Mouse (Mus musculus): ENCODE data around the gene Gm20547. TPM values are rescaled to one million over a fixed set of nuclear protein-coding genes. Genes with fewer than 3 reads are reported as not detected.

The Gm20547 gene
- polyA plus RNA-seq (2015; fragmentation: Nextera tagmentation; extraction: Ambion mirVana): not detected in 2 replicates

DNA sequence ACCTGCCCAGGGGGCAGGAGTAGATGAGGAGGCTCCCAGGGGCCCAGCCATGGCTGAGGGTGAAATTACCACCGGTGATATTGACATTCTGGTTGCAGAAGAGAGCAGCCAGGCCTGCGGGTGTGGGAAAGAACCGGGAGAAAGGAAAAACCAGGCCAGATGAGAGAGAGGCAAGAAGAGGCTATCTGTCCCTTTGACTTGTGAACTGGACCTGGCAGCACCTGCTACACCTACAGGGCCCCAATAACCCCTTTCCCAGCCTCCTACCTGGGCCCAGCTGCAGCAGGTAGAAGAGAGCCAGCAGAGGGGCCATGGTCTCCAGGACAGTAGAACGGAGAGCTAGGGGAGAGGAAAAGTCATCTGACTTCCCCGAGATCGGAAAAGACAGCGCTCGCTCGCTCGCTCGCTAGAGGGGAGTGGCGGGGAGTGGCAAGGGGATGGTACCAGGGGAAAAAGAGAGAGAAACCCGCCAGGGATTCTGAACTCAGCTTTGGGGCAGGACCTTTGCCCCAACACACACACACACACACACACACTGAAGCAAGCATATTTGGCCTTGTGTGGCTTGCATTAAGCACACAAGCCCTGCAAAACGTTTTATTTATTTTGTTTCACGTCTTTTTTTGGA is at the start of gene Gm20547:
Gene Gm20547 (minus strand): TSS at position 360 of the 628 bp plus-strand sequence.
- no peaks in the 10 kb centered on the region for H3K9me3 ChIP-seq
- 8% methylated on average over 15 of the region's 15 CpGs for WGBS
- no peaks in the 10 kb centered on the region for H3K27me3 ChIP-seq
- no peak within 1 kb of the TSS for H3K4me3 ChIP-seq
- peaks cover 6% of the 10 kb centered on the region; the same call in 1 of the 2 replicates for H3K4me1 ChIP-seq
- no peak within 1 kb of the TSS for H3K27ac ChIP-seq
- no peak for ATAC-seq (ENCODE audit: borderline replicate concordance, extremely low read depth, low FRiP score, low TSS enrichment)
- H3K36me3 ChIP-seq: no peaks in the 10 kb centered on the region
- H3K9ac ChIP-seq: 0 out of 2 replicates have a peak within 1 kb of the TSS, but pooled peaks have one; percentile 10
- H3K4me2 ChIP-seq: 0 out of 2 replicates have a peak within 1 kb of the TSS, but pooled peaks have one; percentile 24

DNA sequence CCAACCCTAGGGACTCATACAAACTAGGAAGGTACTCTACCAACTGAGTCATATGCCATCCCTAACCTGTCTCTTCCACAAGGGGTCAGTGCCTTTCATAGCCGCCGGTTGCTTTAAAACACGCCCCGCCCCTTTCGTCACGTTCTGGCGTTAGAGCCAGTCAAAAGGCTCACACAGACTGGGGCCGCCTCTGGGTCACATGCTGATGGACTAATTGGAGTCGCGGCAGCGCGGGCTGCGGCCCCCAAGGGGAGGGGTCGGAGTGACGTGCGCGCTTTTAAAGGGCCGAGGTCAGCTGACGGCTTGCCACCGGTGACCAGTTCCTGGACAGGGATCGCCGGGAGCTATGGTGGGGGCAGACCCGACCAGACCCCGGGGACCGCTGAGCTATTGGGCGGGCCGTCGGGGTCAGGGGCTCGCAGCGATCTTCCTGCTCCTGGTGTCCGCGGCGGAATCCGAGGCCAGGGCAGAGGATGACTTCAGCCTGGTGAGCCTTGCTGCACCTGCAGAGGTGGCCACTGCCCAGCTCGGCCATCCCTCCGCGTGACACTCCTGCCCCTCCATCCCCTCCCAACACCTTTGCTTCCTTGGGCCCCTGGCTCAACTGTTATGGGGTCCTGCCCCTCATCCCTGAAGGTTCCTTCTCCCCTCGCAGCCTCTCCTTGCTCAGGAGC is 49.4 kb upstream of the Gm20547 start, which contains the start of gene Neu1:
Gene Neu1 (plus strand): TSS at position 193 of the 674 bp plus-strand sequence.
- WGBS: under 1% methylated on average over 38 of the region's 38 CpGs
- Histone ChIP-seq H3K9ac (peak within 1 kb of the TSS; percentile 60), H3K36me3 (no peaks in the 10 kb centered on the region), H3K9me3 (no peaks in the 10 kb centered on the region), H3K4me1 (peaks cover 8% of the 10 kb centered on the region), H3K27me3 (no peaks in the 10 kb centered on the region), H3K4me3 (peak within 1 kb of the TSS; percentile 61), H3K4me2 (peak within 1 kb of the TSS; percentile 93), H3K27ac (no peak within 1 kb of the TSS)
- ATAC-seq (ENCODE audit: borderline replicate concordance, extremely low read depth, low FRiP score, low TSS enrichment): peak; percentile 96

DNA sequence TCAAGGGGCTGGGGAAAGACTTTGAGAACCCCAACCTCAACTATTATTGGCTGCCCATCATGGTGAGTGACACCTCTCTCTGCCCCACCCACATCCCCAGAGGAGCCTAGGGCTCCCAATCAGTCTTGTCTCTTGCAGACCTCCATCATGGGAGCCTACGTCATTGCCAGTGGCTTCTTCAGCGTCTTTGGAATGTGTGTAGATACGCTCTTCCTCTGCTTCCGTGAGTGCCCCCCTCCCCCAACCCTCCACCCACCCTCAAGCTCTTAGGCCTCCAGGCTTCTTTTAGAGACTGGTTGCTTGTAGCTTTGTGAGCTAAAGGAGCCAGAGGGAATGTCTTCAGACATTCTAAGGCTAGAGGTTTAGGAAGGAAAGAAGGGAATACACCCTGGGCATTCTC is 47.0 kb upstream of the Gm20547 start:
- H3K27ac ChIP-seq: no peak overlapping the region
- peaks cover 8% of the 10 kb centered on the region for H3K4me1 ChIP-seq
- H3K9ac ChIP-seq: no peak overlapping the region
- WGBS: 31% methylated on average over 4 of the region's 4 CpGs
- H3K4me3 ChIP-seq: no peak overlapping the region
- no peaks in the 10 kb centered on the region for H3K36me3 ChIP-seq
- no peaks in the 10 kb centered on the region for H3K9me3 ChIP-seq
- ATAC-seq (ENCODE audit: borderline replicate concordance, extremely low read depth, low FRiP score, low TSS enrichment): no peak
- no peaks in the 10 kb centered on the region for H3K27me3 ChIP-seq
- H3K4me2 ChIP-seq: no peak overlapping the region

DNA sequence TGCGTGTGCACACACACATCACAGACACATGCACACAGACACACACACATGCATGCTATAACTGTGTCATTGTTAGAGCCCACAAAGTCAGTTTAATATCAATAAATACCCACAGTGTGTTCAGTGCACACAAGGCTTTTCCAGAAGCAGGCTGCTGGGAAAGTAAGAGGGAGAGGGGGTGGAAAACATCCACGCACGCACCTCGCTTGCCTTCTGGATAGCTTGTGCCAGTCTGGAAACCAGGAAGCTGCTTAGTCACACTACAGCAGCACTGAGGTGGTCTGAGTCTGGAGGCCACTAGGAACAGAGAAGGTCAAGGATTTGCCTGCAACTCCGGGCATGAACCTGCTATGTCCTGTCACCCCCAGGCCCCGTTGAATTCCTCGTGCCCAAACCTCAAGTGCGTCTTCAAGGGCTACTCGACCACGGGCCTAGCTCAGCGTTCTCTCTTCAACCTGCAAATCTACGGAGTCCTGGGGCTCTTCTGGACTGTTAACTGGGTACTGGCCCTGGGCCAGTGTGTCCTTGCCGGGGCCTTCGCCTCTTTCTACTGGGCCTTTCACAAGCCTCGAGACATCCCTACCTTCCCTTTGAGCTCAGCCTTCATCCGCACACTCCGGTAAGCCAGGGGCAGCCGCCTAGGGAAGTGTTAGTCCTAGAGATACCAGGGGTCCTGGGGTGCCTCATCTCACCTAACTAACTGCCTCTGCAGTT is 45.6 kb upstream of the Gm20547 start:
- 65% methylated on average over 18 of the region's 18 CpGs for WGBS
- Histone ChIP-seq H3K9me3 (no peaks in the 10 kb centered on the region), H3K9ac (no peak overlapping the region), H3K27me3 (no peaks in the 10 kb centered on the region), H3K4me1 (peaks cover 8% of the 10 kb centered on the region), H3K36me3 (no peaks in the 10 kb centered on the region), H3K4me2 (0 out of 2 replicates have a peak overlapping the region, but pooled peaks have one; percentile 10), H3K4me3 (no peak overlapping the region), H3K27ac (no peak overlapping the region)
- no peak for ATAC-seq (ENCODE audit: borderline replicate concordance, extremely low read depth, low FRiP score, low TSS enrichment)

DNA sequence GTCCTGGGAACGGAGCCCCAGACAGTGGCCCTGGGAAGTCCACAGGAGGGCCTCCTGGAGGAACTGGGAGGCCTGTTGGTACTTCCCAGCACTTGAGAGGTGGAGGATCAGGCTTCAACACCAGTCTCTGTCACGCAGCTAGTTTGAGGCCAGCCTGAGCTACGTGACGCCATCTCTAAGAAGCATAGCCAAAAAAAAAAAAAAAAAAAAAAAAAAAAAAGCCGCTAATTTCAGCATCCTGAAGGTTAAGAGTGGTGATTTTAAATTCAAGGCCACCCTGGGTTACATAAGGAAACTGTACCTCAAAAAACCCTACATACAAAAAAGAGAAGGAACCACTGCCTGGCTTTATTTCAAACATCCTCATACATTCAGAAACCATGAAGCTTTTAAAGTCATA is 42.4 kb upstream of the Gm20547 start:
- no peak overlapping the region for H3K27ac ChIP-seq
- no peak for ATAC-seq (ENCODE audit: borderline replicate concordance, extremely low read depth, low FRiP score, low TSS enrichment)
- H3K36me3 ChIP-seq: no peaks in the 10 kb centered on the region
- no peak overlapping the region for H3K9ac ChIP-seq
- no peak overlapping the region for H3K4me2 ChIP-seq
- no peak overlapping the region for H3K4me3 ChIP-seq
- WGBS: 58% methylated on average over 5 of the region's 5 CpGs
- no peaks in the 10 kb centered on the region for H3K27me3 ChIP-seq
- H3K9me3 ChIP-seq: no peaks in the 10 kb centered on the region
- H3K4me1 ChIP-seq: no peaks in the 10 kb centered on the region

DNA sequence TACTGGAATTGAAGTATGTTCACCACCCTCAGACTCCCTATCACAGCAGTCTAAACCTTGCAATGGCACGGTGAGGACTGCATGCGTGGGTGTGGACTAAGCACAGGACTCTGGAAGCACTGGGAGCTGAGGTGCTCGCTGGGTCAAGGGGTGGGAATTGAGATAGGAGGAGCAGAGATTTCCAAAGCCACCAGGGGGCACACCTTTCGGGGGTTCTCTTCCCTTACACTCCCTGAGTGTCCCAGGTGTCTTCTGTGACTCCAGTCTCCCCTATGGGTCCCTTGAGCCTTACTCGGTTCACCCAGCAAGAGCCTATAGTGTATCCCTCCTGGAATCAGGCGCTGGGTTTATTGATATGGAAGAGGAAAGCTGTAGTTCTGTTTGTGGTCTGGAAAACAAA is 41.1 kb upstream of the Gm20547 start:
- Histone ChIP-seq H3K9me3 (no peaks in the 10 kb centered on the region), H3K4me3 (no peak overlapping the region), H3K27ac (no peak overlapping the region), H3K36me3 (no peaks in the 10 kb centered on the region), H3K27me3 (no peaks in the 10 kb centered on the region), H3K9ac (no peak overlapping the region), H3K4me1 (no peaks in the 10 kb centered on the region), H3K4me2 (no peak overlapping the region)
- 42% methylated on average over 6 of the region's 6 CpGs for WGBS
- no peak for ATAC-seq (ENCODE audit: borderline replicate concordance, extremely low read depth, low FRiP score, low TSS enrichment)

DNA sequence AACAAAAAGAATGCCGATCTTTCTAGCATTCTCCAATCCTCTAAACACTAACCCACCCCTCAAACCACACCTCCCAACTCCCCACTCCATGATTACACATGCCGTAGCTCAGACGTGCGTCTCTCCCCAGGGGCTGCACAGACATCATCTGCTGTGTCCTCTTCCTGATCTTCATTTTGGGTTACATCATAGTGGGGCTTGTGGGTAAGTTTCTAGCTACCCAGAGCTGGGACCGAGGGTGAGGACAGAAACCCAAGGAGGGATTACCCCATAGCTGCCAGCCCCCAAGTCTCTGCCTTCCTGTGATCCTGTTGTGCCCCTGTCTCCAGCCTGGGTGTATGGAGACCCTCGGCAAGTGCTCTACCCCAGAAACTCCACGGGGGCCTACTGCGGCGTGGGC is 35.3 kb upstream of the Gm20547 start:
- WGBS: 61% methylated on average over 9 of the region's 9 CpGs
- Histone ChIP-seq H3K4me2 (no peak overlapping the region), H3K27me3 (no peaks in the 10 kb centered on the region), H3K4me1 (peaks cover 16% of the 10 kb centered on the region; the same call in 1 of the 2 replicates), H3K9me3 (no peaks in the 10 kb centered on the region), H3K9ac (no peak overlapping the region), H3K4me3 (no peak overlapping the region), H3K27ac (no peak overlapping the region), H3K36me3 (peaks cover 18% of the 10 kb centered on the region)
- ATAC-seq (ENCODE audit: borderline replicate concordance, extremely low read depth, low FRiP score, low TSS enrichment): no peak

DNA sequence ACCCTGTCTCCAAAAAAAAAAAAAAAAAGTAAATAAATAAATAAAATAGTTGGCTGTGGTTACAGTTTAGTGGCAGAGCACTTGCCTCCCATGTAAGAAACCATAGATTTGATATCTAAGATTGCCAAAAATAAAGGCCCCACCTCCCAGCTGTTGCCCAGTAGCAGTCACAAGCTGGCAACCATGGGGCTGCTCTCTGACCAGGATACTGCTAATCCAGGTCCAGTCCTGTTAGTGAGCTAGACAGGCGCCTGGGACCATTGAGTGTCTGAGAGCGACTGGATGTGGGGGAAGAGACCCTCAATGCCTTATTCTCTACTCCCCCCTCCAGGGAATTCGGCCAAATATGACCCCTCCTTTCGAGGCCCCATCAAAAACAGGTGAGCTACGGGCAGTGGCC is 34.5 kb upstream of the Gm20547 start:
- Histone ChIP-seq H3K27ac (no peak overlapping the region), H3K4me2 (no peak overlapping the region), H3K4me1 (peaks cover 16% of the 10 kb centered on the region; the same call in 1 of the 2 replicates), H3K36me3 (peaks cover 27% of the 10 kb centered on the region), H3K4me3 (no peak overlapping the region), H3K27me3 (no peaks in the 10 kb centered on the region), H3K9me3 (no peaks in the 10 kb centered on the region), H3K9ac (no peak overlapping the region)
- WGBS: 85% methylated on average over 5 of the region's 5 CpGs
- no peak for ATAC-seq (ENCODE audit: borderline replicate concordance, extremely low read depth, low FRiP score, low TSS enrichment)

DNA sequence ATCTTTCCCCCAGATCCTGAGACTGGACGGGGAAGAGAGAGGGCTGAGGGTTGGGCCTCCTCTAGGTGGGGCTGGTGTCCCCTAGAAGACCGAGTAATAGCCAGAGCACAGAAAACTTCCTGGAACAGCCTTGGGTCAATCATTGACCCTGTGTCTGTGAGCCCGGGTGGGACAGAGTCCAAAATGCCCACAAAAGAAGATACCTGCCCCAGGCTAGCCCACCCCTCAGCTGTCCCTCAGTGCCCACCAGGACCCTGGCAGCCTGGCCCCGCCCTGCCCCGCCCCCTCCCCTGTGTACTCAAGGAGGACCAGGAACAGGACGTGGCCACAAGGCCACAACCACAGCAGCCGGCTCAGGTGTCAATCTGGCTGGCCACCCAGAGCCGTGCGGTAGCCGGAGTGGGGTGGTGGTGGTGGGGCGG is 33.6 kb upstream of the Gm20547 start:
- Histone ChIP-seq H3K36me3 (peaks cover 36% of the 10 kb centered on the region), H3K9ac (peak overlapping the region; percentile 16; the same call in 1 of the 2 replicates), H3K9me3 (no peaks in the 10 kb centered on the region), H3K4me3 (no peak overlapping the region), H3K4me1 (peaks cover 16% of the 10 kb centered on the region; the same call in 1 of the 2 replicates), H3K27ac (0 out of 2 replicates have a peak overlapping the region, but pooled peaks have one; percentile 2), H3K27me3 (no peaks in the 10 kb centered on the region), H3K4me2 (peak overlapping the region; percentile 27; the same call in 1 of the 2 replicates)
- ATAC-seq (ENCODE audit: borderline replicate concordance, extremely low read depth, low FRiP score, low TSS enrichment): 0 out of 2 replicates have a peak, but pooled peaks have one; percentile 23
- 13% methylated on average over 11 of the region's 11 CpGs for WGBS

DNA sequence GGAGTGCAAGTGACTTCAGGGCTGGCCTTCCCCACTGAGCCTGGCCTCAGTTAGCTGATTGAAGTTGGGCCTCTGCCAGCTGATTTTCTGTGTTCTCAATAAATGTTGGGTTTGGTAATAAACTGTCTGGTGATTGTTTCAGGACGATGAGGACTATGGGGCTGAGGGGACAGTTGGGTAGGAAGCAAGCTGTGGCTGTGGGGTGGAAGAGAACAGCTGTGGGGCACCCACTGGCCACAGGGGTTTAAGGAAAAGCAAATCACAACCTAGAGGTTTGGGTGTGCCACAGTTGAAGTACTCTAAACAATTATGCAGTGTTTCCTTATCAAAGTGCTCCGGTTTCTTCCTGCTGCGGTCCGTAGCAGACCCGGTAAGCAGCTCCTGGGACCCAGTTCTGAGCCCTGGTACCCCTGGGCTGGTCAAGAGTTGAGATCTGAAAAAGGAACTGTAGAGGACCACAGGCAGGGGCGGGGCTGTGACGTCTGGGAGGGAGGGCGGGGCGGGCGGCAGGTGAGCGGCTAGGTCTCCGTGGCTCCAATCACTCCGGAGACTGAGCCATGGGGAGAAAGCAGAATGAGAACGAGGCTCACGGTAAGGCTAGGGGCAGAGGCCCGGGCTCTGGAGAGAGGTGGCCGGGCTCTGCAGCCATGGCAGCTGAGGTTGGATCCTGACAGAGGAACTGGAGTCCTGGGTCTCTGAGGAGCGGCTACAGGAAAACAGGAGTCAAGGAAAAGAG is 32.3 kb upstream of the Gm20547 start, which contains the start of gene Slc44a4:
Gene Slc44a4 (plus strand): TSS at position 537 of the 736 bp plus-strand sequence.
- Histone ChIP-seq H3K36me3 (peaks cover 49% of the 10 kb centered on the region), H3K4me2 (peak within 1 kb of the TSS; percentile 27; the same call in 1 of the 2 replicates), H3K27me3 (no peaks in the 10 kb centered on the region), H3K4me1 (peaks cover 16% of the 10 kb centered on the region; the same call in 1 of the 2 replicates), H3K4me3 (no peak within 1 kb of the TSS), H3K9ac (no peak within 1 kb of the TSS), H3K9me3 (no peaks in the 10 kb centered on the region), H3K27ac (peak within 1 kb of the TSS; percentile 19; the same call in 1 of the 2 replicates)
- WGBS: 34% methylated on average over 18 of the region's 18 CpGs
- no peak for ATAC-seq (ENCODE audit: borderline replicate concordance, extremely low read depth, low FRiP score, low TSS enrichment)

DNA sequence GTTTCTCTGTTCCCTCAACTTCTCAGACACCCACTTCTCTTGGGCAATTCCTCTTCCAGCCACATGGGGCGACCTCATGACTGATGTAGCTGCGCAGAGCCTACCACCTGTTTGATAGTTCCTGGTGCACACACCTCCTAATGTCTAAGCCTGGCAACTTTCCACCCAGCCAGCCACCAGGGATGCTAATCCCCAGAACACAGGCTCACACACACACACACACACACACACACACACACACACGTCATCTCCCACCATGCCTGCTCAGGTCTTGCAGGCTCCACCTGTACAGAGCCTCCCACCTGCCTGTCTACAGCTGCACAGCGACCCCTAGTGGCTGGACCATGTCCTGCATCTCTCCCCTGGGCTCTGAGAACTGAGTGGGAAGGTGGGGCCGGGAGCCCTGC is 30.1 kb upstream of the Gm20547 start:
- Histone ChIP-seq H3K27ac (no peak overlapping the region), H3K4me1 (peaks cover 16% of the 10 kb centered on the region; the same call in 1 of the 2 replicates), H3K9ac (no peak overlapping the region), H3K36me3 (peaks cover 70% of the 10 kb centered on the region), H3K4me2 (no peak overlapping the region), H3K9me3 (no peaks in the 10 kb centered on the region), H3K27me3 (no peaks in the 10 kb centered on the region), H3K4me3 (no peak overlapping the region)
- ATAC-seq (ENCODE audit: borderline replicate concordance, extremely low read depth, low FRiP score, low TSS enrichment): peak; percentile 11; the same call in 1 of the 2 replicates
- 40% methylated on average over 5 of the region's 5 CpGs for WGBS

All from lung, embryonic 15.5 days (tissue).